9 mouse cellular contexts compared by ENCODE assay signal in genomic region chr12:33966490-33967415, GRCm38 (mm10). TPM values are rescaled to one million over a fixed set of nuclear protein-coding genes. Genes with fewer than 3 reads are reported as not detected.
DNase-seq lines count a peak whose midpoint lies in the region; ATAC-seq and TF ChIP-seq lines count a peak whose summit lies in the region.
"Had no signal": no experiment of that assay in that cellular context is flagged by ENCODE, and none has a peak within 500 bp of the region (broad histone marks: within the 10 kb centered on the region; RNA-seq: fewer than 3 reads in every experiment).

No protein-coding gene starts in this region.

- H3K9me3 ChIP-seq in kidney, embryonic 16.5 days (ENCODE audit: low read length), result no peaks in the 10 kb centered on the region
- H3K9me3 ChIP-seq in heart, postnatal 0 days (replicated peaks; ENCODE audit: control insufficient read depth, low read length), result no peaks in the 10 kb centered on the region
- H3K9me3 ChIP-seq in midbrain, embryonic 14.5 days (ENCODE audit: control insufficient read depth, low read length), result no peaks in the 10 kb centered on the region

- peaks cover 91% of the 10 kb centered on the region for H3K27me3 ChIP-seq in kidney, embryonic 16.5 days (ENCODE audit: insufficient read depth, low read length)
- H3K27me3 ChIP-seq in heart, postnatal 0 days (ENCODE audit: control insufficient read depth, insufficient read depth, low read length), result peaks cover 97% of the 10 kb centered on the region
- H3K27me3 ChIP-seq in midbrain, embryonic 14.5 days (ENCODE audit: control insufficient read depth, insufficient read depth, low read length), result peaks cover 82% of the 10 kb centered on the region

- peak; percentile 16; the same call in 1 of the 2 replicates for ATAC-seq in kidney, embryonic 16.5 days (ENCODE audit: low FRiP score, low TSS enrichment)
- ATAC-seq in heart, postnatal 0 days (ENCODE audit: insufficient read depth, low read depth), result no peak
- peak; percentile 16; the same call in 1 of the 2 replicates for ATAC-seq in midbrain, embryonic 14.5 days (ENCODE audit: low FRiP score, low TSS enrichment)

- 2% methylated on average over 35 of the region's 35 CpGs for WGBS in kidney, embryonic 16.5 days
- 2% methylated on average over 35 of the region's 35 CpGs for WGBS in heart, postnatal 0 days
- under 1% methylated on average over 35 of the region's 35 CpGs for WGBS in midbrain, embryonic 14.5 days

- H3K4me2 ChIP-seq in kidney, embryonic 16.5 days (replicated peaks; ENCODE audit: low read depth, low read length), result peak overlapping the region; percentile 42
- peak overlapping the region; percentile 53 for H3K4me2 ChIP-seq in heart, postnatal 0 days (ENCODE audit: low read depth, low read length)
- peak overlapping the region; percentile 42 for H3K4me2 ChIP-seq in midbrain, embryonic 14.5 days (ENCODE audit: low read length)

- TF ChIP-seq EP300 in heart, postnatal 0 days (IDR thresholded peaks at IDR 0.05; ENCODE audit: low read depth), result no peak

- no peak overlapping the region for H3K9ac ChIP-seq in kidney, embryonic 16.5 days (replicated peaks; ENCODE audit: low read length)
- no peak overlapping the region for H3K9ac ChIP-seq in heart, postnatal 0 days (replicated peaks; ENCODE audit: low read depth, low read length)
- H3K9ac ChIP-seq in midbrain, embryonic 14.5 days (replicated peaks; ENCODE audit: low read length), result no peak overlapping the region

- no peak for TF ChIP-seq CTCF in heart, postnatal 0 days (IDR thresholded peaks at IDR 0.05; ENCODE audit: low read depth)

- no peaks in the 10 kb centered on the region for H3K36me3 ChIP-seq in kidney, embryonic 16.5 days (ENCODE audit: insufficient read depth, low read length)
- no peaks in the 10 kb centered on the region for H3K36me3 ChIP-seq in heart, postnatal 0 days (replicated peaks; ENCODE audit: control insufficient read depth, insufficient read depth, low read length)
- H3K36me3 ChIP-seq in midbrain, embryonic 14.5 days (ENCODE audit: control insufficient read depth, insufficient read depth, low read length), result no peaks in the 10 kb centered on the region

- no peak overlapping the region for H3K27ac ChIP-seq in kidney, embryonic 16.5 days (ENCODE audit: low read length)
- no peak overlapping the region for H3K27ac ChIP-seq in heart, postnatal 0 days (ENCODE audit: low read depth)
- H3K27ac ChIP-seq in midbrain, embryonic 14.5 days (replicated peaks; ENCODE audit: low read depth, low read length), result no peak overlapping the region

- H3K4me3 ChIP-seq in kidney, embryonic 16.5 days (ENCODE audit: low read length), result peak overlapping the region; percentile 24
- peak overlapping the region; percentile 32 for H3K4me3 ChIP-seq in heart, postnatal 0 days (ENCODE audit: low read depth, low read length)
- H3K4me3 ChIP-seq in midbrain, embryonic 14.5 days (replicated peaks; ENCODE audit: low read depth, low read length), result peak overlapping the region; percentile 12; the same call in 1 of the 2 replicates

- no peak for DNase-seq in kidney, adult 8-10 months
- DNase-seq in embryo, embryonic 10.5 days (ENCODE audit: low spot score), result peak; percentile 80
- no peak for DNase-seq in heart, postnatal 0 days (ENCODE audit: low spot score)
- DNase-seq in midbrain, embryonic 14.5 days, result peak; percentile 55
- no peak for DNase-seq in layer of hippocampus, postnatal 36 days
- no peak for DNase-seq in thymus, postnatal 10 days (ENCODE audit: low spot score in 2 of 2)
- no peak for DNase-seq in cerebellum, adult 9-11 months

- peaks cover 17% of the 10 kb centered on the region for H3K4me1 ChIP-seq in kidney, embryonic 16.5 days (ENCODE audit: insufficient read depth, low read length)
- H3K4me1 ChIP-seq in heart, postnatal 0 days (ENCODE audit: control insufficient read depth, insufficient read depth), result 0 out of 2 replicates have a peak, but pooled peaks cover 3% of the 10 kb centered on the region
- H3K4me1 ChIP-seq in midbrain, embryonic 14.5 days (ENCODE audit: control insufficient read depth, insufficient read depth, low read length), result peaks cover 4% of the 10 kb centered on the region; the same call in 1 of the 2 replicates

RNA-seq across cellular contexts. Expression of gene Twist1, which starts 9.3 kb away (rescaled TPM):
- polyA plus RNA-seq in kidney, embryonic 16.5 days (2015; fragmentation: Nextera tagmentation; extraction: Ambion mirVana), result 1.4 and 1.8 TPM in 2 replicates
- 0.34 and 2.2 TPM in 2 replicates for total RNA-seq in heart, postnatal 0 days (2014; rRNA removed; ENCODE audit: low replicate concordance)
- 1.4 and 1.8 TPM in 2 replicates for polyA plus RNA-seq in heart, postnatal 0 days (2015; fragmentation: Nextera tagmentation; extraction: Ambion mirVana)
- 1.2 and 2.1 TPM in 2 replicates for polyA plus RNA-seq in midbrain, embryonic 14.5 days (2014; fragmentation: Nextera tagmentation; extraction: Ambion mirVana)
- 1 to 10 TPM; 1.4 to 1.6 TPM for total RNA-seq in layer of hippocampus, postnatal 36 days (2021)
- total RNA-seq: hematopoietic stem cell, adult 5-6 weeks had no signal

RNA-seq across cellular contexts. Expression of gene Ferd3l, which starts 38.5 kb away (rescaled TPM):
- not detected in 2 replicates for polyA plus RNA-seq in kidney, embryonic 16.5 days (2015; fragmentation: Nextera tagmentation; extraction: Ambion mirVana)
- total RNA-seq in heart, postnatal 0 days (2014; rRNA removed; ENCODE audit: low replicate concordance), result not detected in 2 replicates
- polyA plus RNA-seq in heart, postnatal 0 days (2015; fragmentation: Nextera tagmentation; extraction: Ambion mirVana), result not detected in 2 replicates
- polyA plus RNA-seq in midbrain, embryonic 14.5 days (2014; fragmentation: Nextera tagmentation; extraction: Ambion mirVana), result 0.41 and 1.7 TPM in 2 replicates
- not detected for total RNA-seq in layer of hippocampus, postnatal 36 days (2021)
- total RNA-seq: hematopoietic stem cell, adult 5-6 weeks had no signal

Comparison
In these comparisons a context has a peak if more than half of its experiments do, and no peak if none do; other contexts are left out.
1. DNase-seq: peak in embryo, embryonic 10.5 days (single experiment) and midbrain, embryonic 14.5 days (single experiment); none in kidney, adult 8-10 months (0 of 2), heart, postnatal 0 days (single experiment), layer of hippocampus, postnatal 36 days (0 of 2), thymus, postnatal 10 days (0 of 2) and cerebellum, adult 9-11 months (single experiment).
2. Peak in every context shown above with its lines, with median percentiles within 50 percentile points of each other: H3K4me2 ChIP-seq and H3K4me3 ChIP-seq.